Mouse (Mus musculus) large intestine, adult 2 months (tissue): ENCODE results near the gene Abcc4. TPM values are rescaled to one million over a fixed set of nuclear protein-coding genes. Genes with fewer than 3 reads are reported as not detected.
"Not testable (repeated sequence)": the region's sequence is repeated elsewhere in the genome, so short reads cannot be mapped to it uniquely, and the experiment has no call there.

Experiments
- DNase-seq: peaks from one replicate; pipeline ENCODE4 v3.0.0-alpha.2; 2012; ENCODE audit warnings: low read depth, low spot score
- WGBS: fragments of 180-500 bp; shearing (Covaris S2); methylation state at CpG from one replicate; pipeline ENCODE4 v1.1.7; 2018; 5-methylcytosine and 5-hydroxymethylcytosine counted together
- polyA plus RNA-seq: library from polyadenylated mRNA; depleted of rRNA; stranded (reverse); fragments of >200 nt; gene quantifications from 2 replicates; pipeline ENCODE4 v1.2.3, GENCODE M21; 2012

Abcc4 gene
- polyA plus RNA-seq, 1 experiment, result 1.8 TPM

DNA sequence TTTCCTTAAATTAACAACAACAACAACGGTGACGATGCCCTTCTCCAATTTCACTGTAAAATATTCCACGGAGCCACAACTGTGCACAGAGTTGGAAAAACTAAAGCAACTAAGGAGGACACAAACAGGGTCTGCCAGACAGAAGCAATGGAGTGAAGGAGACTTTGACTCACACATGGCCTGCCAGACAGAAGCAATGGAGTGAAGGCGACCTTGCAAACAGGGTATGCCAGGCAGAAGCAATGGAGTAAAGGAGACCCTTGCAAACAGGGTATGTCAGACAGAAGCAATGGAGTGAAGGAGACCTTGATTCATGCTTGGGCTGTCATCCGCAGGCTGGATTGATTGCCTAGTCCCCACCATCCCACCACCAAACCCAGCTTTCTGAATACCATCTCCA is 19.2 kb downstream of the Abcc4 start:
- WGBS, result 88% methylated on average over 5 of the region's 5 CpGs
- DNase-seq, result no peak

DNA sequence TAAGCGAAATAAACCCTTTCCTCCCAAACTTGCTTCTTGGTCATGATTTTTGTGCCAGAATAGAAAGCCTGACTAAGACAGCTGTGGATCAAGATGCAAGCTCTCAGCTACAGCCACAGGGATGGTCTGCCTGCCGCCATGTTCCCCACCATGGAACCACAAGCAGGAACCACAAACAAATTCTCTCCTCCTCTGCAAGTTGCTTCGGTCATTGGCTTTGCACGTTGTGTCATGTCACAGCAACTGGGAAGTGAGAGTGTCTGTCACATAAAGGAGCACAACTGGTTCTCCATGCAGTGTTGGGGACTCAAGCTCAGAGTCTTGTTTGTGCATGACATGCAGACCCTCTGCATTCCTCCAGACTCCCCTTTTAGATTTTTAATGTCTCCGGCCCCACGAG is 20.4 kb downstream of the Abcc4 start:
- 97% methylated on average over 6 of the region's 6 CpGs for WGBS

DNA sequence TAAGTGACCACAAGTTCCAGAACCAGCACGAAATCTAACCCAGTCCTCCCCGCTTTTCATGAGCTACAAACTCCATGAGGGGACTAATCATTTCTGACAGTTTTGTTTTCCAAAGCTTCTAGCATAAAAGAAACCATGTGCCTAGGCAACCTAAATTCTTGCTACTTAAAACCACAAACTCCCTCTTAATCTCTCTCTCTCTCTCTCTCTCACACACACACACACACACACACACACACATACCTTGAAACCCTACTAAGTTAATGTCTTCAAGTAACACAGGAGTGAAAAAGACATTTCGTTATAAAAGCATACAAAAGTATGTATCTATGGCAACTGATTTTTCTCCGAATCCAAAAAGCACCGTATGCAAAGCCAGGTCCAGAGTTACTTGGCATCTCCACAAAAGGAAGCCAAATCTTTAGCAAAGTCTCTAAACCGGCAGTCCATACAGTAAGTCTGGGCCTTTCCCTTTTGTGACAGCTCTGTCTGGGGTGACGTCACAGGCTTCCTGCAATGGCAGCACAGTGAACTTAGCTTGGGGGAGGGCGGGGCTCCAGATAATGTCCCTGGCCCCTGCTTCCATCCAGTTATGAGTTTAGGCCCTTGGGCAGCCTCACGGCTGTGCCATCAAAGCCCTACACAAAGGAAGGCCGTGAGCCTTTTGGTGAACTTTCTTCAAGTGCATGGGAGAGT is 23.5 kb downstream of the Abcc4 start:
- DNase-seq, result no peak
- 66% methylated on average over 10 of the region's 10 CpGs for WGBS

More for the DNA sequence above, 20.4 kb downstream of the Abcc4 start:
- no peak for DNase-seq

DNA sequence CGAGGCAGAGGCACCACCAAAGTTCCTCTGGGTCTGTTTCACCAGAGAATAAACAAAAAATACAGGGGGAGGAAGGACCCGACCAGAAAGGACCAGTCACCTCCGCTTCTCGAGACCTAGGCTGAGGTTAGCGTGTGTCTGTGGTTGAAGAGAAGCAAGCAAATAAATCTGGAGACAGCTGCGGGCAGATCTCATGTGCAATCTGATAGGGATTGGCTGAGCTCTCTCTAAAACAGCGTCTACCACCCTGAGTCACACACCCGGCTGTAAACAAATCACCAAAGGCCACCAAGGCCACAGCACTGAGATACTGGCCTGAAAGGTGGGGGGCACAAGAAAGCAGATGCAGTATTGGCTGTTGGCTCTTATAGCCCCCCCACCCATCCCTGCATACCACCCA is 24.9 kb downstream of the Abcc4 start:
- 18% methylated on average over 8 of the region's 8 CpGs for WGBS
- no peak for DNase-seq

- DNase-seq, result no peak
- WGBS, result 48% methylated on average over 9 of the region's 9 CpGs
These were observed 27.6 kb downstream of the Abcc4 start for GRCm38 (mm10) chr14:118678279-118678985.

GRCm38 (mm10) chr14:118676308-118676994 is 29.6 kb downstream of the Abcc4 start:
- 57% methylated on average over 13 of the region's 13 CpGs for WGBS
- DNase-seq, result no peak

DNA sequence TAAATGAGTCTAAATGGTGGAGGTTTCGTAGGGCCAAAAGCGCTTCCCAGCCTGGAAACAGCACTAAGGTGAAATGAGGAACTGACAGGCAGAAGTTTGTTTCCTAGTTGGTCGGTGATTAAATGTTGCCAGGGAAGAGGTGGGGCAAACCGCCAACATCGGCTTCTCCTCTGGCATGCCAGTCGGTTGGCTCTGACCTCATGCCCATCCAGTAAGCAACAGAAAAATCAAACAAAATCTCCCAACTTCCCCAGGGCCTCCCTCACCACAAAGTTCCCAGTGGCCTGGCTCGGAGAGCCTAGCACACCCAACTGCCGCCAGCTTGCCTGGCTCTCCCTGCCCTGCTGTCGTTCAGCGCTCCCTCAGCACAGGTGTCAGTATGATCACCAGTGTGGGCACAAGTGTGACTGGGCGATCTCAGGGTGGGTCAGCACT is 31.3 kb downstream of the Abcc4 start:
- no peak for DNase-seq
- 26% methylated on average over 11 of the region's 11 CpGs for WGBS

- WGBS, result 52% methylated on average over 7 of the region's 7 CpGs
- DNase-seq, result no peak
These were observed 31.8 kb downstream of the Abcc4 start for GRCm38 (mm10) chr14:118674224-118674623.

DNA sequence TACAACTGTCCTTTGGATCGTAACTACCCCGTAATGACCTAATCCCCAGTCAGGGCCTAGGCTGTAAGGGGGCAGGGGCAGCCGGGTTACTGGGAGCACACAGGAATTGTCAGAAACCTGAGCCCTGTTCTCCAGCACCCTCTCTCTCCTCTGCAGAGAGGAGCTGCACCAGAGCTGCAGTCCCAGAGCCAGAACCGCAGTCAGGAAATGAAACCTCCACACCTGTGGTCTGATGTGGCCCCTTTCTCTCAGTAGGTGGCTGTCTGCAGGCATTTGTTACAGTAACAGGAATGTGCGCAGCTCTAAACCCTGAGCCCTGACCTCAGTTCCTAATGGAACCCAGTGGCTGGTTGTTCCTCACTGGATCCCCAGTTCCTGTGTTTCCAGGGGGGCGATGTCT is 32.5 kb downstream of the Abcc4 start:
- WGBS, result 84% methylated on average over 6 of the region's 6 CpGs
- no peak for DNase-seq

- 98% methylated on average over 6 of the region's 6 CpGs for WGBS
These were observed 33.1 kb downstream of the Abcc4 start for GRCm38 (mm10) chr14:118672931-118673330.

GRCm38 (mm10) chr14:118667499-118667898 is 38.5 kb downstream of the Abcc4 start:
- DNase-seq, result no peak
- 30% methylated on average over 6 of the region's 6 CpGs for WGBS

More at GRCm38 (mm10) chr14:118672931-118673330, 33.1 kb downstream of the Abcc4 start:
- DNase-seq, result not testable (repeated sequence)

GRCm38 (mm10) chr14:118664661-118665060 is 41.4 kb downstream of the Abcc4 start:
- no peak for DNase-seq
- 86% methylated on average over 7 of the region's 7 CpGs for WGBS

DNA sequence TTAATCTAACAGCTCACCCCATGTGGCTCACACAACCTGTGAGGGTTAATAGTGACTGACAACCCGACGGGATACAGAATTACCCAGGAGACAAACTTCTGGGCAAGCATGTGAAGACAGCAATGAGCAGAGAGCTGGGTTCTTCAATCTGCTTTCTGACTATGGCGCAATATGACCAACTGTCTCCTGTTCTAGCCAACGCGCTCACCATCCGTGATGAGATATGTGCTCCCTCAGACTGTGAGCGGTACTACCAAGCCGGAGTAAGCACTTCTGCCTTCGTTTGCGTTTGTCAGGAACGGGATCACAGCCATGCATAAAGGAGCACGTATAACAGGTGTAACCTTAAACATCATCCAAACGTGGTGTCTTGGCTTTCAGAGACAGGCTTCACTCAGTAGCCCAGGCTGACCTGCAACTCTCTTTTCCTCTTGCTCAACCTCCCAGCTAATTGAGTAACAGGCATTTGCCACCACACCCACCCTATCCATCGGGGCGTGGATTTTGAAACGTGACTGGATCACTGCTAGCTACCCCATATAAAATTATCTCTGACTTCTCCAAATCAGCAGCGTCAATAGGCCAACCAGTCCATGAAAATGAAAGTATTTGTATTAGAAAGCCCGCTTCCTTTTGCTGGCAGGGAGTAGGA is 43.3 kb downstream of the Abcc4 start:
- 68% methylated on average over 18 of the region's 18 CpGs for WGBS
- DNase-seq, result no peak

DNA sequence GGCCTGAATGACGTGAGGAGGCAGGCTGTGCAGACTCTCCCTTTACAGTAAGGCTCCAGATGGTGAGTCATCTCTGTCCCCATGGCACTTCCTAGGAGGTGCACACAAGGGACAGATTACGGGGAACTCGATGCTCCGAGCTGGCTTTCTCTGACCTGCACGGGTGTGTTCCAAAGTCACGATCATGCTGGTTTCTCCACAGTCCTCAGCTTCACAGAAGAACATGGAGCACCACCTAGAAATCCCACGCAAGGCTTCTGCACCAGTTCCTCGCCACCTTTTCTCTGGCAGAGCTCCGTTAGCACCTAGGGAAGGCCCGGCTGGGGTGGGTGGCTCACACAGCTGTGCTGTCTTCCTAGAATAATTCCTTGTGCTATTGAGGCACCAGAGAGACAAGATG is 43.9 kb downstream of the Abcc4 start:
- DNase-seq, result no peak
- WGBS, result 75% methylated on average over 10 of the region's 10 CpGs

- no peak for DNase-seq
These were observed 46.8 kb downstream of the Abcc4 start for GRCm38 (mm10) chr14:118659230-118659629.

DNA sequence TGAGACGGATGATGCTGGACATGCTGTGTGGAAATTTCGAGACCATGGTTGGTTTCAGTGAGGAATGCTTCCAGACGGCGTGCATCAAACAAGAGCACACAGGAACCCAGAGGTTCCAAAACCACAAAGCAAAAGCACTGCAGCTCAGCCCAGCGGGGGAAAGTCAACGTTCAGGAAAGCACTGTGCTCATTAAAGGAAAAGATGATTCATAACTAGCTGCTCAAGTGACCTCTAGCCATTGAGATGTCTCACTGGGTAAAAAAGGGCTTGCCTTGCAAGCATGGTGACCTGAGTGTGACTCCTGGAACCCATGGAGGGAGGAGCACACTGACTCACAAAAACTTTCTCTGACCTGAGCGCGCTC is 47.7 kb downstream of the Abcc4 start:
- WGBS, result 63% methylated on average over 8 of the region's 8 CpGs

DNA sequence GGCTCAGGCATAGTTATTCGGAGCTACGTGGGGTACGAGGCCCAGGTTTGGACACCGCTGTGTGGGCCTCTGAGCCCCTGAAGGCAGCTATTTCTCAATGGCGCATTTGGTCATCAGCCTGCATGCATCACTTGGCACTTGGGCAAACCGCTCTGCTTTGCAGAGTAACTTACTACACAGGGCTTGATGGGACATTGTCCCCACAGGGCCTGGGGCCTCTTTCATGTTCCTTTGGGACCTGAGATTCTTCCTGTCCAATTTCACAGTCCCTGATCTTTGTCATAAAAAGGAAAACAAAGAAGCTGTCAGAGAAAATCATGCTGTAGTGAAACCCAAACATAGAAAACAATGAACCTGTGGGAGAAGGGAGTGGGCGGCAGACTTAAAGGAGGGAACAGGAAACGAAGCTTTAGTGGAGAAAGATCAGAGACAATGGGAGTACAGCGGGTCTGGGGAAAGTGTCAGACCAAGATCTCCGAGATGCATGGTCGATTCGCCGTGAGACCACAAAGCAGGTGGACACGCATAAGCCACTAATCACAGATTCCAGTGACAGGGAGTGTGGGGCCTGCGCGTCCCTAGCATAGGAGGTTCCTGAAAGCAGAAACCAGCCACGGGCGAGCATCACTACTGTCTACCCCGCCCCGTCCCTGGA is 48.2 kb downstream of the Abcc4 start:
- DNase-seq, result no peak

More for the DNA sequence above, 47.7 kb downstream of the Abcc4 start:
- DNase-seq, result no peak

DNA sequence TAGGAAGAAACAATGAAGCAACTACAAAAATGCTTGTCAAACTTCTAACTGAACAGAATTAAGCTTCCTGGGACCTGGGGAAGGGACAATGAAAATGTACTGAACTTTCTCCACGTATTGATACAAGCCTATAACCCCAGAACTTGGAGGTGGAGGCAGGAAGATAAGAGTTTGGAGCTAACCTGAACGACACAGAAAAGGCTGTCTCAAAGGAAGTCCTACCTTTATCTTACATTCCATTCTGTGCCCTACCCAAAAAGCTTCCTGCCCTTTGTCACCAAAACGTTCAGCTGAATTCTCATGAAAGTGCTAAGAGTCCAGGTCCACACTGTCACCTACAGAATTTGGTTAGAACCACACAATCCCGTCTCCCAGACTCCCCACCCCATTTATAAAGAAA is 48.8 kb downstream of the Abcc4 start:
- WGBS, result 28% methylated on average over 4 of the region's 4 CpGs

More for the DNA sequence above, 48.2 kb downstream of the Abcc4 start:
- 73% methylated on average over 20 of the region's 20 CpGs for WGBS

DNA sequence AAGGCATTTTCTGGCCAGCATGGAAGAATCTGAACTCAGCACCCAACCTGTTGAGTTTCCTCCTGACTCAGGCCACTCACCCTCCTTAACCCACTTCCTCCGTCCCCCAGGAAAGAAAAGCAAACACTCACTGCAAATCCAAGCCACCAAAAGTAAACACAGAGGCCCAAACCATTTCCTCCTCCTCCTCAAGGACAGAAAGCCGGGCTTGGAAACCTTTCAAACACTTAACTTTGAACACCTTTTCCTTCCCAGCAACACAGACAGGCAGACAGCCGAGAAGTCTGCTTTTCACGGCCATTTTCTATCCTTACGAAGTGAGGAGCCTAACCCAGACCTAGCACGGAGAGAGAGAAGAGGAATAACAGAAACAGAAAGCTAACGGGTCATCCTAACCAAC is 50.0 kb downstream of the Abcc4 start:
- WGBS, result 24% methylated on average over 7 of the region's 7 CpGs
- no peak for DNase-seq

More for the DNA sequence above, 48.8 kb downstream of the Abcc4 start:
- no peak for DNase-seq

DNA sequence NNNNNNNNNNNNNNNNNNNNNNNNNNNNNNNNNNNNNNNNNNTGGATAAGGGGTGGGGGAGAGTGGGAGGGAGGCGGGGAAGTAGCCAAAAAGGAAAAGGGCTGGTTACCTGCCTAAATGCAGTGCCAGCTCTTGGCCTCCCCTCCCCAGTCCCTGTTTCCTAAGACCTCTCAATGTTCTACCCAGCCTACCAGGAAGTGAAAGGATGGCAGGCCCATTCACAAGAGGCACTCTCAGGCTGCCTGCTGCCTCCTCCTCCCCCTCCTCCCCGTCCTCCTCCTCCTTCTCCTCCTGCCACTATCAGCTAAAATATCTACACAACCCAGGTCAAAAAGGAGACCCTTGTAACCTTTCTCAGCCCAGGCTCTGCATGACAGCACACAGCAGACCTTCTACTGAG is 51.1 kb downstream of the Abcc4 start:
- DNase-seq, result no peak
- WGBS, result 66% methylated on average over 2 of the region's 2 CpGs
